Mouse (Mus musculus) CH12.LX (cell line): ENCODE data around the gene Rasa4.

Source experiments
- CTCF ChIP-seq, 2 experiments: IDR thresholded peaks in 1 of 2; conservative IDR thresholded peaks in 1 of 2; 2 replicates each; pipeline ENCODE4 v1.5.1; 2011 to 2012; ENCODE audit warnings: low read depth in 2 of 2, low read length in 2 of 2, improper control_type of control experiment in 1 of 2, inconsistent platforms in 1 of 2, mild to moderate bottlenecking in 1 of 2, moderate library complexity in 1 of 2
- E2F4 ChIP-seq: IDR thresholded peaks from 2 replicates; pipeline ENCODE4 v1.6.1; 2011; ENCODE audit warnings: low read depth, low read length, improper control_type of control experiment; ENCODE audit not compliant: insufficient replicate concordance
- EP300 ChIP-seq: IDR thresholded peaks from 2 replicates; pipeline ENCODE4 v1.6.1; 2011; ENCODE audit warnings: low read length, improper control_type of control experiment
- HCFC1 ChIP-seq: IDR thresholded peaks from 2 replicates; pipeline ENCODE4 v1.6.1; 2012; ENCODE audit warnings: low read depth, mild to moderate bottlenecking, inconsistent platforms, low read length, improper control_type of control experiment
- MAFK ChIP-seq: IDR thresholded peaks from 2 replicates; pipeline ENCODE4 v1.6.1; 2011; ENCODE audit warnings: low read length, improper control_type of control experiment; ENCODE audit not compliant: insufficient replicate concordance
- MAX ChIP-seq: IDR thresholded peaks from 2 replicates; pipeline ENCODE4 v1.6.1; 2011; ENCODE audit warnings: low read length, improper control_type of control experiment
- MEF2A ChIP-seq: IDR thresholded peaks from 2 replicates; pipeline ENCODE4 v1.6.1; 2014; ENCODE audit warnings: low read depth, mild to moderate bottlenecking, inconsistent platforms, low read length, improper control_type of control experiment, borderline replicate concordance
- POLR2A ChIP-seq: IDR thresholded peaks from 2 replicates; pipeline ENCODE4 v1.6.1; 2011; ENCODE audit warnings: low read depth, mild to moderate bottlenecking, improper control_type of control experiment, low read length
- RCOR1 ChIP-seq: conservative IDR thresholded peaks from 2 replicates; pipeline ENCODE4 v1.6.1; 2012; ENCODE audit warnings: low read depth, mild to moderate bottlenecking, inconsistent platforms, low read length, improper control_type of control experiment
- SMC3 ChIP-seq: IDR thresholded peaks from 2 replicates; pipeline ENCODE4 v1.6.1; 2011; ENCODE audit warnings: low read depth, low read length, improper control_type of control experiment
- TCF12 ChIP-seq: IDR thresholded peaks from 2 replicates; pipeline ENCODE4 v1.6.1; 2014; ENCODE audit warnings: low read depth, mild to moderate bottlenecking, inconsistent platforms, low read length, improper control_type of control experiment
- USF2 ChIP-seq: conservative IDR thresholded peaks from 2 replicates; pipeline ENCODE4 v1.6.1; 2011; ENCODE audit warnings: low read depth, low read length, improper control_type of control experiment
- ZC3H11A ChIP-seq: IDR thresholded peaks from 2 replicates; pipeline ENCODE4 v1.6.1; 2012; ENCODE audit warnings: low read depth, mild to moderate bottlenecking, inconsistent platforms, low read length, improper control_type of control experiment
- ZNF384 ChIP-seq: IDR thresholded peaks from 2 replicates; pipeline ENCODE4 v1.6.1; 2012; ENCODE audit warnings: low read depth, low read length, improper control_type of control experiment, inconsistent platforms

- no peak for TF ChIP-seq CTCF (conservative IDR thresholded peaks at IDR 0.05 in 1 of 2, IDR thresholded peaks at IDR 0.05 in 1 of 2; ENCODE audit: low read depth in 2 of 2, low read length in 2 of 2)
- TF ChIP-seq MAFK: no peak
- TF ChIP-seq EP300: no peak
- TF ChIP-seq RCOR1: no peak
- TF ChIP-seq POLR2A: no peak
- TF ChIP-seq E2F4: no peak
- no peak for TF ChIP-seq MEF2A
- TF ChIP-seq HCFC1: no peak
- TF ChIP-seq TCF12: no peak
- TF ChIP-seq SMC3: no peak
- TF ChIP-seq USF2: no peak
- no peak for TF ChIP-seq ZNF384
- no peak for TF ChIP-seq ZC3H11A
- TF ChIP-seq MAX: no peak
Measured at GRCm38 (mm10) chr5:136144606-136145430, 61.1 kb downstream of the Rasa4 start.
